Mouse (Mus musculus): Measurements from ENCODE around the gene Apoc2. TPM values are rescaled to one million over a fixed set of nuclear protein-coding genes. Genes with fewer than 3 reads are reported as not detected.

The Apoc2 gene
- 1 to 10 TPM in 11 of 26 experiments, not detected in 15; 1.3 to 3.4 (median 2.2) TPM for total RNA-seq (2018; cell fraction: chromatin; rRNA removed)
- 10 to 100 TPM; 21.6 to 44.6 (median 31.8) TPM for total RNA-seq (2018; cell fraction: cytosol; rRNA removed)
- total RNA-seq (2018; cell fraction: nucleus; rRNA removed) = 10 to 100 TPM in 4 of 26 experiments, 1 to 10 TPM in 22; 2.1 to 15.0 (median 5.5) TPM
- polyA plus RNA-seq (2018) = 31.8 to 82.7 TPM (median 33.3 TPM) in 3 replicates

DNA sequence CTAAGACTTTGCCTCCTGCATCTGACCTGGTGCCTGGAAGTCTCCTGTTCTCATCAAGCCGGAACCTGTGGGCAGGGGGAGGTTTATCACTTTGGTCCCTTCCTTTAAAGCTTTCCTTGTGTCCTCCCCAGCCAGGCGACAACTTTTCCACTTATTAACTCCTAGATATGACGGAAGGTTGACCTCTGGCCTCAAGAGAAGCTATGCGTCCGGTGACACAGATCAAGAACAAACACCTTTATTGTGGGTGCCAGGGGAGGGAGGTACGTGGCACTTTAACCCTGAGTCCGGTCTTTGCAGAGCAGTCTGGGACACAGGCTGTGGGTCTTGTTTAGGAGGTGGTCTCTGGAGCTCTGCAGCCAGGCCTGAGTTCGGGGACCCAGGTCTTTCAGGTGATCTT, at the start of gene Apoc2:
TSS of gene Apoc2 (minus strand) at position 70 of the 400 bp plus-strand sequence.
- Histone ChIP-seq H3K27ac (peak within 1 kb of the TSS; percentile 55), H3K4me3 (ENCODE audit: inconsistent target) (no peak within 1 kb of the TSS), H3K79me2 (ENCODE audit: inconsistent target) (no peaks in the 10 kb centered on the region), H3K36me3 (ENCODE audit: inconsistent target) (no peaks in the 10 kb centered on the region)
- WGBS (ENCODE audit: missing documents) = 100% methylated on average over 8 of the region's 8 CpGs

DNA sequence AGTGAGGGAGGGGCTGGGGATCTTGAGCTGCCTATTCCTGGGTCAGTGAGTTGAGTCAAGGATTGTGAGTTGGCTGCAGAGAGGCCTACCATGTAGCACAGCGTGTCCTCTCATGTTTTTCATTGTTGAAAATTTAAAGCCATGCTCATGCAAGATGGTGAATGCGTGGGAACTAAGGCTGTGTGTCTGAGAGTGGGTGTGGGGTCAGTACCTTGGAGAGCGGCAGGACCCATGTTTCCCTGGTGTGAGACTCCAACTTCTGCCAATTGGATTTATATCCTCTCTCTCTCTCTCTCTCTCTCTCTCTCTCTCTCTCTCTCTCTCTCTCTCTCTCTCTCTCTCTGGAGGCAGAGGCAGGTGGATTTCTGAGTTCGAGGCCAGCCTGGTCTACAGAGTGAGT, 48.8 kb upstream of the Apoc2 start:
- Histone ChIP-seq H3K4me3 (ENCODE audit: inconsistent target) (no peak overlapping the region), H3K36me3 (ENCODE audit: inconsistent target) (no peaks in the 10 kb centered on the region)
- WGBS (ENCODE audit: missing documents) = 90% methylated on average over 4 of the region's 4 CpGs

GRCm38 (mm10) chr7:19724167-19724566, 46.4 kb upstream of the Apoc2 start:
- H3K4me3 ChIP-seq (ENCODE audit: inconsistent target) = no peak overlapping the region
- H3K27ac ChIP-seq = no peak overlapping the region
- WGBS (ENCODE audit: missing documents) = 96% methylated on average over 12 of the region's 12 CpGs
- no peaks in the 10 kb centered on the region for H3K79me2 ChIP-seq (ENCODE audit: inconsistent target)
- H3K36me3 ChIP-seq (ENCODE audit: inconsistent target) = no peaks in the 10 kb centered on the region

More for the DNA sequence above, 48.8 kb upstream of the Apoc2 start:
- H3K27ac ChIP-seq = no peak overlapping the region
- no peaks in the 10 kb centered on the region for H3K79me2 ChIP-seq (ENCODE audit: inconsistent target)

DNA sequence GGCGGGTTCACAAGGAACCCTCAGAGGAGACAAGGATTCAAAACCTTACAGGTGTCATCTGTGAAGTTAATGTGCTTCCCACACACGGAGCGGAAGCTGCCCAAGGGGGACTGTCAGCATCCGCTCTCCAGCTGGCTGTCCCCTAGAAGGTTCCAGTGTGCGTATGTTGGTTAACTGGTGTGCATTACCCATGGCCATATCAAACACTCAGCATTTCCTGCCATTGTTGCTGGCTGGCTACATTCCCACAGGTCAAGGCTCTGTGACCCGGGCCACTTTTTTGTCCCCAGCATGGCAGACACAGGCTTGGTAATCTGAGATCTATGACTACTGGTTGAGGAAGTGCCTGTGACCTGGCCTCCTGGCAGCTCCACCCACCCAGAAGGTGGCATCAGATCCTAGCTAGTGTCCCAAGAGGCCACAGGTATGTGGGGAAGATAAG, 45.0 kb upstream of the Apoc2 start:
- H3K27ac ChIP-seq = no peak overlapping the region
- no peak overlapping the region for H3K4me3 ChIP-seq (ENCODE audit: inconsistent target)
- 73% methylated on average over 6 of the region's 6 CpGs for WGBS (ENCODE audit: missing documents)
- no peaks in the 10 kb centered on the region for H3K79me2 ChIP-seq (ENCODE audit: inconsistent target)
- H3K36me3 ChIP-seq (ENCODE audit: inconsistent target) = no peaks in the 10 kb centered on the region

DNA sequence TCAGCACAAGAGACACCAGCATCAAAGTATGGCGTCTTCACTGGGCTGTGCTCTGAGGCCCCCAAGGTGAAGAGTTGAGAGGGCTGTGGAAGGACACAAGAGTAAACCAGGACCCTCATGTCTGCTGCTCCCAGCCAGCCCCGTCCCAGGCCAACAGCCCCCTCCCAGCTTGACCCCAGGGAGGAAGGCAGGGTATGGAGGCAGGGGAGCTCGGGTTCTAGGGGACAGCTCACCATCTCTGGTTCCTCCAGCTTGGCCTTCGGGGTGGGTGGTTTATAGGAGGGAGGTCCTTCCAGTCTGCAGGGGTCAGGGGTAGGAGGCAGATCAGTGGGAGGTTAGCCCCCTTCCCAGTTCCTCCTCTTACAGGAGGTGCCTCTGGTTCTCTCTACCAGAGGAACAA, 41.5 kb upstream of the Apoc2 start:
- Histone ChIP-seq H3K36me3 (ENCODE audit: inconsistent target) (no peaks in the 10 kb centered on the region), H3K79me2 (ENCODE audit: inconsistent target) (peaks cover 6% of the 10 kb centered on the region), H3K27ac (no peak overlapping the region), H3K4me3 (ENCODE audit: inconsistent target) (no peak overlapping the region)
- 87% methylated on average over 4 of the region's 4 CpGs for WGBS (ENCODE audit: missing documents)

- 84% methylated on average over 5 of the region's 5 CpGs for WGBS (ENCODE audit: missing documents)
- Histone ChIP-seq H3K79me2 (ENCODE audit: inconsistent target) (peaks cover 14% of the 10 kb centered on the region), H3K4me3 (ENCODE audit: inconsistent target) (no peak overlapping the region), H3K27ac (no peak overlapping the region), H3K36me3 (ENCODE audit: inconsistent target) (no peaks in the 10 kb centered on the region)
Observed at GRCm38 (mm10) chr7:19718297-19718952, 40.7 kb upstream of the Apoc2 start.

DNA sequence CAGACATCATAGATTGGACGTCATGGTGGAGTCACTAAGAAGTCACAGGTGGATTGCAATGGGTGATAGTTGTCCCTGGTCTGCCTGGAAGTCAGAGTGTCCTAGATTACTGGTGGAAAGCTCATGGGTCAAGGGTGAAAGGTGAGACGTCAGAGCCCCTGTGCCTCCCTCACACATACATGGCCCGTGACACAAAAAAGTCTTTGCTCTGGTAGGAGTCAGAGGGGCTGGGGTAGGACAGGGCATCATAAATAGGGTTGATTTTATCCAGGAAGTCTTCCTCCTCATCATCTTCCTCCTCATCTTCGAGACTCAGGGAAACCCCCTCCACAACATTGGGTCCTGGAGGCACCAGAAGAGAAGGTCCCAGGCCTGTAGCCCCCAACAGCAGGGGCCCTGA, 39.6 kb upstream of the Apoc2 start:
- Histone ChIP-seq H3K27ac (no peak overlapping the region), H3K36me3 (ENCODE audit: inconsistent target) (peaks cover under 1% of the 10 kb centered on the region; the same call in 1 of the 2 replicates), H3K4me3 (ENCODE audit: inconsistent target) (no peak overlapping the region), H3K79me2 (ENCODE audit: inconsistent target) (peaks cover 17% of the 10 kb centered on the region)
- 93% methylated on average over 4 of the region's 4 CpGs for WGBS (ENCODE audit: missing documents)

DNA sequence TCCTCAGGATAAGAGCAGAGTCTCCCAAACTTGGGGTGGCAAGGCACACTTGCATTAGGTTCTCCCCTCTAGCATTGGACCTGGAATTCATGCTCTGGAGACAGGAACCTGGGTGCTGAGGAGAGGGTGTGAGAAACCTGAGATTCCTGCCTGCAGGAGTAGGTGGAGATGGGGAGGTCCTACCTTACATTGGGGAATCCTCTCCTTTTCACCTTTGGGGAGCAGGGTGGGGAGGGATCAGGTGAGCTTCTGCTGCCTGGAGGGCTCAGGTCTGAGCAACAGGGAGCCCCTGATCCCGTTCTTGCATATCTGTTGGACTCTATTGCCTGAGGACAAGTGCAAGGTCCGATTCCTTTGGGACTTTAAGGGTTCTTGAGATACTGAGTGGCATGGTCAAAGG, 39.1 kb upstream of the Apoc2 start:
- 95% methylated on average over 2 of the region's 2 CpGs for WGBS (ENCODE audit: missing documents)
- Histone ChIP-seq H3K36me3 (ENCODE audit: inconsistent target) (peaks cover 5% of the 10 kb centered on the region; the same call in 1 of the 2 replicates), H3K4me3 (ENCODE audit: inconsistent target) (no peak overlapping the region; the same call in 1 of the 2 replicates), H3K27ac (peak overlapping the region; percentile 52; the same call in 1 of the 2 replicates), H3K79me2 (ENCODE audit: inconsistent target) (peaks cover 17% of the 10 kb centered on the region)

DNA sequence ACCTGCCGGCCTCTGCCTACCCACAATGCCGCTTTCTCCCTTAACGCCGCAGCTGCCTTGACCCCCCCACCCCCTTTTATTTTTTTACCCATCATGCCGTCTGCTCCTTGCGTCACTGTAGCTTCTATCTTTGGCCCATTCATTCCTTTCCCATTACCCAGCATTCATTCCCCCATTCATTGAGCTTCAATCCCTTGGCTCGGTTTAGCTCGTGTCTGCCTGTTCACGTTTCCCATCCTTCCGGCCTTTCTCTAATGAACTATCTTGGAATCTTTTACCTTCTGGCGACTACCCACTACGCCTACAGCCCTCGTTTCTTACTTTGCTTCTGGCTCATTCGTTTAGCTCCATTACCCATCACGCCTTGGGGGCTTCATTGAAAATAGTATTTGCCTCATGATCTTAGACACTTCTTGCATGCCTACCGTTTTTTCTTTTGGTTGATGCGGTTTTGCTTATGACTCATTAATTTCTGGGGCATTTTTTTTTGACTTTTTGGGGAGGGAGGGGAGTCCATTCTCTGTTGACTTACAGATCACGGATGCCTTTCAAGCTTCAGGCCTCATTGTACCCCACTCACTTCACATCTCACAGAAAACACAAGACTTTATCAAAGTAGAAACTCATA, 38.4 kb upstream of the Apoc2 start:
- Histone ChIP-seq H3K27ac (peak overlapping the region; percentile 52), H3K36me3 (ENCODE audit: inconsistent target) (peaks cover 11% of the 10 kb centered on the region; the same call in 1 of the 2 replicates), H3K79me2 (ENCODE audit: inconsistent target) (peaks cover 17% of the 10 kb centered on the region), H3K4me3 (ENCODE audit: inconsistent target) (peak overlapping the region; percentile 42)
- 3% methylated on average over 18 of the region's 18 CpGs for WGBS (ENCODE audit: missing documents)

GRCm38 (mm10) chr7:19715239-19716054, 37.7 kb upstream of the Apoc2 start, which contains the start of gene Tomm40:
Gene Tomm40 (minus strand): TSS chr7:19715438.
- Histone ChIP-seq H3K27ac (peak within 1 kb of the TSS; percentile 52), H3K36me3 (ENCODE audit: inconsistent target) (peaks cover 16% of the 10 kb centered on the region; the same call in 1 of the 2 replicates)
- under 1% methylated on average over 55 of the region's 59 CpGs for WGBS (ENCODE audit: missing documents)

DNA sequence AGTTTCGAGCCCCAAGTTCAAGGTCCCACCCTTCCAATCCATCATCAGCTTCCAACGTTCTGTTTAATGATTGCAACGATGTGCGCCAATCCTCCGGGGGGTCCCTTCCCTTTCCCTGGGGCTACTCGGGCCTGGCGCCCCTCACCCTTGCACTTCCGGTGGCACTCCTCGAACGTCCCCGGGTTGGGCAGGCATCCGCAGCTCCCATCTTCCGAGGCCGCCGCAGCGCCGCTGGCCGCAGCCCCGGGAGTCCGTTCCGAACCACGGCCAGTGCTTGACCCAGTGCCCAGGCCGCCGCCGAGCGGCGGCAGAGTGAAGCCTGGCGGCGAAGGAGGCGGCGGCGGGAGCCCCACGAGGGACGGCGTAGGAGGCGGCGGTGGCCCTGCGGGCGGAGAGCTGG, 37.1 kb upstream of the Apoc2 start:
- peaks cover 17% of the 10 kb centered on the region for H3K79me2 ChIP-seq (ENCODE audit: inconsistent target)
- under 1% methylated on average over 35 of the region's 39 CpGs for WGBS (ENCODE audit: missing documents)
- peak overlapping the region; percentile 68 for H3K4me3 ChIP-seq (ENCODE audit: inconsistent target)
- H3K36me3 ChIP-seq (ENCODE audit: inconsistent target) = peaks cover 21% of the 10 kb centered on the region; the same call in 1 of the 2 replicates
- H3K27ac ChIP-seq = peak overlapping the region; percentile 17

More at GRCm38 (mm10) chr7:19715239-19716054, 37.7 kb upstream of the Apoc2 start, which contains the start of gene Tomm40:
- peak within 1 kb of the TSS; percentile 68 for H3K4me3 ChIP-seq (ENCODE audit: inconsistent target)
- peaks cover 17% of the 10 kb centered on the region for H3K79me2 ChIP-seq (ENCODE audit: inconsistent target)

DNA sequence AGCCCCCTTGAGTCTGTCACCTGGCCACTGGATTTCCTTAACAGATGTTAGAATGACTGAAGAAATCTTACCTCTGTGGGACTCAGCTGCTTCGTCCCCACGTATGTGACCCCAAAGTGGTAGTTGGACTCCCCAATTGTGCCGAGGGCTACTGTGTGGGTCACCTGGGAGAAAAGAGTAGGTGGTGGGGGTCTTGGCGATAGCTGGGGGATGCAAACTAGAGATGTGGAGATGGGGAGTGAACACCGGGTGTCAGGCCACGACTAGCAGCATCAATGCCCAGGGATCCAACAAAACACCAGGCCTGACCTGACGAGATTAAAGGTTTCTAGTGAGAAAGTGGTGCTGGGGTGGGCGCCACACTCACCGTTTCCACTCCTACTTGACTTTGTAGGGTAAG, 35.9 kb upstream of the Apoc2 start:
- no peak overlapping the region for H3K4me3 ChIP-seq (ENCODE audit: inconsistent target)
- WGBS (ENCODE audit: missing documents) = 89% methylated on average over 9 of the region's 9 CpGs
- peaks cover 33% of the 10 kb centered on the region; the same call in 1 of the 2 replicates for H3K36me3 ChIP-seq (ENCODE audit: inconsistent target)

GRCm38 (mm10) chr7:19713196-19713595, 35.5 kb upstream of the Apoc2 start:
- Histone ChIP-seq H3K4me3 (ENCODE audit: inconsistent target) (no peak overlapping the region), H3K79me2 (ENCODE audit: inconsistent target) (peaks cover 17% of the 10 kb centered on the region), H3K27ac (no peak overlapping the region), H3K36me3 (ENCODE audit: inconsistent target) (peaks cover 34% of the 10 kb centered on the region; the same call in 1 of the 2 replicates)
- WGBS (ENCODE audit: missing documents) = 43% methylated on average over 4 of the region's 4 CpGs

More for the DNA sequence above, 35.9 kb upstream of the Apoc2 start:
- no peak overlapping the region for H3K27ac ChIP-seq
- peaks cover 17% of the 10 kb centered on the region for H3K79me2 ChIP-seq (ENCODE audit: inconsistent target)

GRCm38 (mm10) chr7:19712414-19712813, 34.7 kb upstream of the Apoc2 start:
- H3K36me3 ChIP-seq (ENCODE audit: inconsistent target) = peaks cover 42% of the 10 kb centered on the region; the same call in 1 of the 2 replicates

More at GRCm38 (mm10) chr7:19712414-19712813, 34.7 kb upstream of the Apoc2 start:
- Histone ChIP-seq H3K4me3 (ENCODE audit: inconsistent target) (no peak overlapping the region), H3K27ac (no peak overlapping the region), H3K79me2 (ENCODE audit: inconsistent target) (peaks cover 17% of the 10 kb centered on the region)
- 89% methylated on average over 4 of the region's 4 CpGs for WGBS (ENCODE audit: missing documents)
